Mouse (Mus musculus) lung, embryonic 16.5 days (tissue): Measurements from ENCODE around the gene Mpi. TPM values are rescaled to one million over a fixed set of nuclear protein-coding genes. Genes with fewer than 3 reads are reported as not detected.

Source experiments
- ATAC-seq: fragments of 200-750 bp; cut with Nextera tagmentation; 2 replicates; pipeline ENCODE4 v1.8.0; 2017; ENCODE audit warnings: low read depth, mild to moderate bottlenecking, moderate library complexity
- H3K27ac ChIP-seq: fragments of 300-500 bp; sonication (generic); 2 replicates; pipeline ENCODE4 v1.5.1; 2014; ENCODE audit warnings: mild to moderate bottlenecking, control low read depth, low read length
- H3K27me3 ChIP-seq: fragments of 300-500 bp; sonication (generic); 2 replicates; pipeline ENCODE4 v1.6.1; 2014; ENCODE audit warnings: low read depth, low read length, mixed read lengths; ENCODE audit not compliant: control insufficient read depth, insufficient read depth
- H3K36me3 ChIP-seq: fragments of 300-500 bp; sonication (generic); 2 replicates; pipeline ENCODE4 v1.6.1; 2014; ENCODE audit warnings: low read length; ENCODE audit not compliant: control insufficient read depth, insufficient read depth
- H3K4me1 ChIP-seq: fragments of 300-500 bp; sonication (generic); replicated peaks from 2 replicates; pipeline ENCODE4 v1.6.1; 2014; ENCODE audit warnings: low read length, mixed read lengths; ENCODE audit not compliant: control insufficient read depth, insufficient read depth
- H3K4me2 ChIP-seq: fragments of 300-500 bp; sonication (generic); 2 replicates; pipeline ENCODE4 v1.6.1; 2014; ENCODE audit warnings: low read depth, low read length, control low read depth
- H3K4me3 ChIP-seq: fragments of 300-500 bp; sonication (generic); 2 replicates; pipeline ENCODE4 v1.5.1; 2014; ENCODE audit warnings: mild to moderate bottlenecking, low read length, control low read depth
- H3K9ac ChIP-seq: fragments of 300-500 bp; sonication (generic); 2 replicates; pipeline ENCODE4 v1.6.1; 2014; ENCODE audit warnings: low read length, control low read depth
- H3K9me3 ChIP-seq: fragments of 300-500 bp; sonication (generic); 2 replicates; pipeline ENCODE4 v1.6.1; 2016; ENCODE audit warnings: low read length; ENCODE audit not compliant: control insufficient read depth
- WGBS: fragments of 180-500 bp; shearing (Covaris S2); extraction: QIAGEN DNeasy Blood & Tissue Kit; methylation state at CpG from one replicate; pipeline ENCODE4 v1.1.7; 2014; 5-methylcytosine and 5-hydroxymethylcytosine counted together
- polyA plus RNA-seq: library from polyadenylated mRNA; unstranded; fragments of >200 nt; fragmentation: Nextera tagmentation; extraction: Ambion mirVana; gene quantifications from 2 replicates; pipeline ENCODE4 v1.2.1, GENCODE M21; 2015

Gene Mpi
- polyA plus RNA-seq, 1 experiment from 2014 or later = 40.9 TPM

GRCm38 (mm10) chr9:57537728-57538181, 14.8 kb downstream of the Mpi start:
- Histone ChIP-seq H3K4me1 (peaks cover 15% of the 10 kb centered on the region), H3K27me3 (no peaks in the 10 kb centered on the region), H3K4me3 (peak overlapping the region; percentile 89), H3K9ac (peak overlapping the region; percentile 97), H3K4me2 (peak overlapping the region; percentile 79), H3K36me3 (peaks cover 15% of the 10 kb centered on the region), H3K9me3 (no peaks in the 10 kb centered on the region), H3K27ac (peak overlapping the region; percentile 76)
- WGBS = under 1% methylated on average over 24 of the region's 24 CpGs
- ATAC-seq = peak; percentile 12

GRCm38 (mm10) chr9:57537044-57537727, 15.4 kb downstream of the Mpi start, which contains the start of gene Fam219b:
TSS of gene Fam219b (plus strand) at chr9:57537528.
- Histone ChIP-seq H3K9ac (peak within 1 kb of the TSS; percentile 97), H3K27me3 (no peaks in the 10 kb centered on the region), H3K4me3 (peak within 1 kb of the TSS; percentile 89), H3K4me2 (peak within 1 kb of the TSS; percentile 79), H3K4me1 (peaks cover 15% of the 10 kb centered on the region), H3K9me3 (no peaks in the 10 kb centered on the region), H3K36me3 (peaks cover 11% of the 10 kb centered on the region), H3K27ac (peak within 1 kb of the TSS; percentile 76)
- 2% methylated on average over 34 of the region's 45 CpGs for WGBS
- ATAC-seq = peak; percentile 90

- 81% methylated on average over 5 of the region's 5 CpGs for WGBS
- Histone ChIP-seq H3K9ac (peak overlapping the region; percentile 97; the same call in 1 of the 2 replicates), H3K4me3 (no peak overlapping the region; the same call in 1 of the 2 replicates)
Observed at GRCm38 (mm10) chr9:57536362-57536761, 16.2 kb downstream of the Mpi start.

GRCm38 (mm10) chr9:57531946-57532345, 20.6 kb downstream of the Mpi start:
- ATAC-seq = no peak
- no peak overlapping the region for H3K27ac ChIP-seq
- 78% methylated on average over 1 of the region's 1 CpGs for WGBS
- H3K4me2 ChIP-seq = no peak overlapping the region
- no peak overlapping the region for H3K9ac ChIP-seq
- no peaks in the 10 kb centered on the region for H3K27me3 ChIP-seq
- H3K36me3 ChIP-seq = peaks cover 11% of the 10 kb centered on the region
- no peaks in the 10 kb centered on the region for H3K9me3 ChIP-seq
- no peak overlapping the region for H3K4me3 ChIP-seq
- peaks cover 4% of the 10 kb centered on the region; the same call in 1 of the 2 replicates for H3K4me1 ChIP-seq

More at GRCm38 (mm10) chr9:57536362-57536761, 16.2 kb downstream of the Mpi start:
- H3K27ac ChIP-seq = no peak overlapping the region
- peak overlapping the region; percentile 79 for H3K4me2 ChIP-seq
- H3K9me3 ChIP-seq = no peaks in the 10 kb centered on the region
- peaks cover 16% of the 10 kb centered on the region for H3K36me3 ChIP-seq
- H3K27me3 ChIP-seq = no peaks in the 10 kb centered on the region
- ATAC-seq = no peak
- peaks cover 15% of the 10 kb centered on the region for H3K4me1 ChIP-seq

- no peak for ATAC-seq
- Histone ChIP-seq H3K36me3 (peaks cover 5% of the 10 kb centered on the region), H3K27me3 (no peaks in the 10 kb centered on the region), H3K9ac (no peak overlapping the region), H3K9me3 (no peaks in the 10 kb centered on the region), H3K4me2 (no peak overlapping the region), H3K4me1 (peaks cover 11% of the 10 kb centered on the region), H3K27ac (no peak overlapping the region), H3K4me3 (no peak overlapping the region)
Observed at GRCm38 (mm10) chr9:57526435-57526834, 26.1 kb downstream of the Mpi start.

- Histone ChIP-seq H3K9me3 (no peaks in the 10 kb centered on the region), H3K4me3 (no peak overlapping the region), H3K4me1 (peaks cover 11% of the 10 kb centered on the region), H3K27ac (no peak overlapping the region), H3K4me2 (no peak overlapping the region), H3K27me3 (no peaks in the 10 kb centered on the region), H3K36me3 (no peaks in the 10 kb centered on the region), H3K9ac (no peak overlapping the region)
- 62% methylated on average over 2 of the region's 2 CpGs for WGBS
- ATAC-seq = no peak
Observed at GRCm38 (mm10) chr9:57525516-57525915, 27.0 kb downstream of the Mpi start.

GRCm38 (mm10) chr9:57524439-57524838, 28.1 kb downstream of the Mpi start:
- Histone ChIP-seq H3K27ac (no peak overlapping the region), H3K9me3 (no peaks in the 10 kb centered on the region), H3K4me2 (no peak overlapping the region), H3K27me3 (no peaks in the 10 kb centered on the region), H3K4me3 (no peak overlapping the region), H3K9ac (no peak overlapping the region), H3K36me3 (no peaks in the 10 kb centered on the region), H3K4me1 (peaks cover 11% of the 10 kb centered on the region)
- no peak for ATAC-seq

GRCm38 (mm10) chr9:57523754-57524153, 28.8 kb downstream of the Mpi start:
- no peak overlapping the region for H3K4me2 ChIP-seq

GRCm38 (mm10) chr9:57522861-57523246, 29.7 kb downstream of the Mpi start:
- 60% methylated on average over 4 of the region's 4 CpGs for WGBS
- Histone ChIP-seq H3K9ac (no peak overlapping the region), H3K4me1 (peaks cover 11% of the 10 kb centered on the region), H3K27me3 (no peaks in the 10 kb centered on the region), H3K27ac (no peak overlapping the region), H3K36me3 (no peaks in the 10 kb centered on the region), H3K9me3 (no peaks in the 10 kb centered on the region), H3K4me3 (no peak overlapping the region), H3K4me2 (peak overlapping the region; percentile 64)
- ATAC-seq = no peak

More at GRCm38 (mm10) chr9:57523754-57524153, 28.8 kb downstream of the Mpi start:
- H3K27me3 ChIP-seq = no peaks in the 10 kb centered on the region
- H3K4me3 ChIP-seq = no peak overlapping the region
- no peak for ATAC-seq
- H3K4me1 ChIP-seq = peaks cover 11% of the 10 kb centered on the region
- no peak overlapping the region for H3K27ac ChIP-seq
- H3K9me3 ChIP-seq = no peaks in the 10 kb centered on the region
- WGBS = 87% methylated on average over 1 of the region's 1 CpGs
- H3K9ac ChIP-seq = no peak overlapping the region
- H3K36me3 ChIP-seq = no peaks in the 10 kb centered on the region
